Mouse (Mus musculus): ENCODE results near the gene Wdr66.

The Wdr66 gene

DNA sequence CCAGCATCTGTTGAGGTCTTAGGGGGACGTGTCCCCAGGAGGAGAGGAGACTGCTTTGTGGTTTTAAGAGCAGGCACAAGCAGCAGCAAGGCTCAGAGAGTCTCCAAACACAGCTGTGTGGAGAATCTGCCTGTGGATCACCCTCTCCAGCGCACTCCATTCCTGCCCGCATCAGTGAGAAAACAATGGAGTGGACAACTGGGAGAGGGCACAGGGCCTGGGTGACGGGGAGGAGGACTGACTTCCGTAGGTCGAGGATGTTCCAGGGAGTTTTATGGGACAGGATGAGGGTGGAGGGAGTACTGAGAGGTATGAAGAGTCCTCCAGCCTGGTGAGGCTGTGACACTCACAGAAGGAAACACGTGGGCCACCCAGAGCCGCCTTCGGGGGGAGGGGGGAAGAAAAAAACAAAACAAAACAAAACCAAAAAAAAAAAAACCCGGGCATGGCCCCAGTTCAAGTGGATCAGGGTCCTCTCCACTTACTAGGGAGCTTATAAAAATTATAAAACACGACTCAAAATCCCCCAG is 62.0 kb downstream of the Wdr66 start:
- DNase-seq (ENCODE audit: low read depth, low spot score) = no peak

DNA sequence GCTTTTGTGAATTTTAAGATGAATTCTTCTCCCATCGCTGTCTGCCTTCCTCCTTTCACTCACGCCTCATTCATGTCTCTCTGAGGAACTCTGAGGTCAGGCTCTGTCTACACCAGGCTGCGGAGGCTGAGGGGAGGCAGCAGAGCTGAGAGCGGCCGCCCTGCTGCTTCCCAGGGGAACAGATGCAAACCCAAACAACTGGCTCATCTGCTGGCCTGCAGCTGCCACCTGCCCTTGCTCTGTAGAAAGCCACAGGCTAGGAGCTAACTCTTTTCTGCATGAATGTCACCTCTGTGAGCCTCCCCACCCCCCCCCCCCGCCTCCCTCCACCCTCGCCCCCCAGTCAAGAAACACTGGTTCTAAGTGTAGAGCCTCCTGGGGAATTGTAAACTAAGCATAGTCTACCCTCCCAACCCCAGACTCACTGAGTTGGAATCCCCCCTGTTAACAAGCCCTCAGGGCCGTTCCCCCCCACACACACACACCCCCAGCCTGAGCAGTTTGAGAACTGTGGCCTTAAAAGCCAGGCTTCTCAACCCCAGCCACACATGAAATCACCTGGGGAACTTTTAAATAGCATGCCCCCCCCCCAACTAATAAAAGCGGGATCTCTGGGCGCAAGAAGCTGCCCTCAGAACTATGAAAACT is 63.4 kb downstream of the Wdr66 start:
- DNase-seq (ENCODE audit: low read depth, low spot score) = no peak

- DNase-seq (ENCODE audit: low read depth, low spot score) = no peak
Measured at GRCm38 (mm10) chr5:123317992-123318391, 66.1 kb downstream of the Wdr66 start.

- DNase-seq (ENCODE audit: low read depth, low spot score) = no peak
Measured at GRCm38 (mm10) chr5:123320136-123320535, 68.2 kb downstream of the Wdr66 start.

DNA sequence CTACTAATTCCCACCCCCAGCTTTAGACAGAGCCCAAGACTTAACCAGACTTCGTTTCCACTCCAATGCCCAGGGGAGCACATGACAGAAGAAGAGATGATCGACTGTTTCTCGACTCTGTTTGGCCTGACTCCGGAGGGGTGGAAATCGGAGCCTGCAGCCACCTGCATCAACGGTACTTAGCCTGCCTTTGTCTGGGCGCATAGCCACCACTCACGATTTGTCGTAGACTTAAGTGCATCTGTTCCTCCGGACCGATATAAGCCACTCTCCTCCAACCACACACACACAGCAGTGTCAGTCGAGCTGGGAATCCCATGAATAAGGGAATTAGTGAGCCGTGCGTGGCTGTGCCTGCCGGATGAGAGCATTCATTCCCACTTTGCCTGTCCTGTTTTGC is 72.3 kb downstream of the Wdr66 start:
- no peak for DNase-seq (ENCODE audit: low read depth, low spot score)

- DNase-seq (ENCODE audit: low read depth, low spot score) = no peak
Measured at GRCm38 (mm10) chr5:123326006-123326750, 74.3 kb downstream of the Wdr66 start.

GRCm38 (mm10) chr5:123326751-123327148 is 74.8 kb downstream of the Wdr66 start:
- no peak for DNase-seq (ENCODE audit: low read depth, low spot score)

DNA sequence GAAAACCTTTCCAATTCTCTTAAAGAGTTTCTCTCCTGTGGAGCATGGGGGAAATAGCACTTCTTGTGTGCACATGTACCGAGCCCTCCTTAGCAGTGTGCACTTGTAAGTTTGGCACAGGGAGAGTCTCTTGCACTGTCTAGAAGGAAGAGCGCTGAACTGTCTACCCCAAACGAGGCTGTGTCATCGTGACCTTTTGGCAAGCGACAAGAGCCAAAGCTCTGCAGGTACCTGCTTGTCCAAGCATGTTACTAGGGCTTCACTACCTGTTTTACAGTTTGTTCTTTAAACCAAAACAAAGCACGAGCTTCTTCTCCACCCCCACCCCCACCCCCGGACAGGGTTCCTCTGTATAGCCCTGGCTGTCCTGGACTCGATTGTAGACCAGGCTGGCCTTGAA is 75.8 kb downstream of the Wdr66 start:
- DNase-seq (ENCODE audit: low read depth, low spot score) = no peak

GRCm38 (mm10) chr5:123333566-123333965 is 81.7 kb downstream of the Wdr66 start:
- no peak for DNase-seq (ENCODE audit: low read depth, low spot score)

GRCm38 (mm10) chr5:123336205-123336961 is 84.5 kb downstream of the Wdr66 start:
- DNase-seq (ENCODE audit: low read depth, low spot score) = no peak

DNA sequence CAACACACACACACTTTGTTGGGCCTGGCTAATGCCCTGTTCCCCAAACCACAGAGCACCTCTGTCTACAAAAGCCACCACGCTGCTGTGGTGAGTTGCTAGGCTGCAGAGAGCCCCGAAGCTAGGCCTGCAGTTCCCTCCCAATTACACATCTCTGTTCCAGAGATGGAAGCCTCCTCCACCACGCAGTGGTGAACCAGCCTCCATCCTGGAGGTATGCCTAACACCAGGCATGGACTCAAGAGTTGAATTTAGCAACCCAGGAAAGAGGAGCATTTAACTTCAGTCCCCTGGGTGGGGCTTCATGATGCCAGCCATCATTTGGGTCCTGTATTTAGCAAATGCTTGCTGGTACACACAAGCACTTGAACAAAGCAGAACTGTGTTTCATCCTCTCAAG is 86.6 kb downstream of the Wdr66 start:
- DNase-seq (ENCODE audit: low read depth, low spot score) = no peak

DNA sequence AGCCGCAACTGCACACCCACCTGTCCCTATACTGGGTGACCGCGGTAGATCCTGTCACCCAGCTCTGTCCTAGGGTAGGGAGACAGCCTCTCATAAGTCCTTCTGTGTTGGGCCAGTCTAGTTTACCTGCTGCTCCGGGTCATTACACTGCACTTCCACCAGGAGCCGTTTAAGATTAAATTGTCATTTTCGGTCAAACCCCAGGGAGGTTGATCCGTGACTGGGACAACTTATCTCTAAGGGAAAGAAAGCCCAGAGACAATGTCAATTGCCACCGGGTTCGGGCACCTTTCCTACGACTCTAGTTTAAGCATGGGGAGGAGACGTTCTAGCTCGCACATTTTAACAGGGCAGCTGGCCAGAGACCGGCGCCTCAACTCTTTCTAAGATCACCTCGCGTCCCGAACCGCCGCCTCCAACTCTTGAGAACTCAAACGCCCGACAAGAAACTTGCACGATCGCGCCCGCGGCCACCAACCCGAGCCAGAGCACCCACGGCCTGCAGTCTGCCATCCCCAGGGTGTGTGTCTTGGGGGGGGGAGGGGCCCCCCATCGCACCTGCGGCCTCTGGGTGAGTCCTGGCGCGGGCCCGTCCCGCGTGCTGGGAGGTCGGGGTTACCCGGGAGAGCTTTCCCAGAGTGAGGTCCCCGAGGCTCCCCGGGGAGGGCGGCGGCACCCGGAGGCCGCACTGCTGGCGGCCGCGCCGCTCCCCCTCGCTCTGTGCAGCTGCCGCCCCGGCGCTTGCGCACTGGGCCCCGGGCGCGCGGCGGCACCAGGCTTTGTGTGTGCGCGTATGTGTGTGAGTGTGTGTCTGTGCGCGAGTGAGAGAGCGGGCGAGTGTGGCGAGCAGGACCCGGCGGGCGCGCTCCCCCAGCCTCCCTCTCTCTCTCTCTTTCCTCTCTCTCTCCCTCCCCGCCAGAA is 92.1 kb downstream of the Wdr66 start, which contains the start of gene Bcl7a:
Gene Bcl7a, plus strand, starts transcription at position 128 of the 921 bp plus-strand sequence.
- peak; percentile 87 for DNase-seq (ENCODE audit: low read depth, low spot score)

DNA sequence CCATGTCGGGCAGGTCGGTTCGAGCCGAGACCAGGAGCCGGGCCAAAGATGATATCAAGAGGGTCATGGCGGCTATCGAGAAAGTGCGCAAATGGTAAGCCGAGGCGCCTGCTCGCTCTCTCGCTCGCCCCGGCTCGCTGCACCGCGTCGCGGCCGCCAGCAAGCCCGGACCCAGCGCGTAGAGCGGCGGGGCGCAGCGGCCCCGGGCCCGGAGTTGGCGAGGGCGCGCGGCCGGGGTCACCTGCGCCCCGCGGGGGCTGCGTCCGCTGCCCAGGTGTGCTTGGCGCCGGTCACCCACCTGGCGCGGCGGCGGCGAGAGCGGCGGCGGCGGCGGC is 92.7 kb downstream of the Wdr66 start:
- DNase-seq (ENCODE audit: low read depth, low spot score) = no peak

- no peak for DNase-seq (ENCODE audit: low read depth, low spot score)
Measured at GRCm38 (mm10) chr5:123344963-123345852, 93.3 kb downstream of the Wdr66 start.

DNA sequence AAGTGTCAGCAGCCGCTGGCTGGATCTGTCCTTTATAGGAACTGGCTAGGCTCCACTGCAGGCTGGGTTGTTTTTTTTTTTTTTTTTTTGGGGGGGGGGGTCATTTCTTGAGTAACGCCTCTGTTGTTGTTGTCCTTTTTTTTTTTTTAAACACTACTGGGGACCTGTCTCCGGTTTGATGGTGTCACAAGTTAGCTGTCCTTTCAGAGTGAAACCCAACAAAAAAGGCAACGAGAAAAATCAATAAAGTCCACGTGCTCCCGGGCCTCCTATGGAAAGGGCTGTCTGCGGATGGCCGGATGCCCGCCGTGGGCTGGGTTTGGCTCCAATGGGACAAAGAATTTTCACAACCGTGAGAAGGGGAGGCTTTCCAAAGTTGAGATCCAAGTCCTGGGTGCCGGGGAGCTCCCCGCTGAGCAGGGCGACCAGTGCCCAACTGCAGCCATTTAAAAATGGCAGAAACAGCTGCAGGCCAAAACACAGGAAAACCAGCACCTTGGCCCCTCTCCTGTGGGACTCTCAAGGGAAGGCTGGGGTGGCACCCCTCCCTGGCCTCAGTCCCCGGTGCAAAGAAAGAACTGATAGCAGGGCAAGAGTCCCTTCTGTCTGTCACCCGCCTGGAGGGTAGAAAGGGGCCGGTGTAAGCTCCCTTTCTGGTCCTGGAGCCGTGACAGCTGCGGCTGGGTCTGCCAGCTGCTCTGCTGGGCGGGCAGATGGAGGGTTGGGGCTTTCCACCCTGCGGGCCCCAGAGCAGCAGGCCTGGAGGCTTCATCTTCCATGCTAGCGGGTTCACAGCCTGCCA is 94.2 kb downstream of the Wdr66 start:
- no peak for DNase-seq (ENCODE audit: low read depth, low spot score)

- no peak for DNase-seq (ENCODE audit: low read depth, low spot score)
Measured at GRCm38 (mm10) chr5:123346701-123347270, 94.9 kb downstream of the Wdr66 start.

DNA sequence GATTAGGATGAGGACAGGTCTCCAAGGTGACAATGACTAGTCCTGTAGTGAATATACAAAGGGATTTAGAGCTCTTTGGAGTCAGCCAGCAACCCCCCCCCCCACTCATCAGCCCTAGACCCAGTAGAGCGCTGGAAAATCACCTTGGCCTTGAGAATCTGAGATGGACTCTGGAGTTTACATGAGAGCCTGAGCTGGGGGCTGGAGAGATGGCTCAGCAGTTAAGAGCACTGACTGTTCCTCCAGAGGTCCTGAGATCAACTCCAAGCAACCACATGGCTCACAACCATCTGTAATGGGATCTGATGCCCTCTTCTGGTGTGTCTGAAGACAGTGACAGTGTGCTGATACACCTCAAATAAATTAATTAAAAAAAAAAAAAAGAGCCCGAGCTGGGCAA is 96.1 kb downstream of the Wdr66 start:
- no peak for DNase-seq (ENCODE audit: low read depth, low spot score)

DNA sequence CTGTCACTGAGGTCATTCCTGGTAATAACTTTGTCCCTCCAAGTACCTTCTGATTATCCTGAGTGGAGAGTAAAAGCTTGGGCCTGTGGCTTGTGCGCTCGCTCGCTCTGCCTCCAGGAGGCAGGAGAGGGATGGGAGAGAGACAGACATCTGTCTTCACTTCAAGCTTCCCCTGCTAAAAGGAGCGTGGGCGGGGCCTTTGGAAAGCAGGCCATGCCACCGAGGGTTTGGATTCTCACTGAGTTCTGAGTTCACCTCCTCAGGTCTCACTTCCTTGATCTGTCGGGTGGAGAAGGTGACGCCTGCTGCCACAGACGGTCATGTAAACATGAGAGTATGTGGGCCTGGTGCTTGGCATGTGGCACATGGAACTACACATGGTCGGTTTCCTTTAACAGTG is 98.5 kb downstream of the Wdr66 start:
- no peak for DNase-seq (ENCODE audit: low read depth, low spot score)

DNA sequence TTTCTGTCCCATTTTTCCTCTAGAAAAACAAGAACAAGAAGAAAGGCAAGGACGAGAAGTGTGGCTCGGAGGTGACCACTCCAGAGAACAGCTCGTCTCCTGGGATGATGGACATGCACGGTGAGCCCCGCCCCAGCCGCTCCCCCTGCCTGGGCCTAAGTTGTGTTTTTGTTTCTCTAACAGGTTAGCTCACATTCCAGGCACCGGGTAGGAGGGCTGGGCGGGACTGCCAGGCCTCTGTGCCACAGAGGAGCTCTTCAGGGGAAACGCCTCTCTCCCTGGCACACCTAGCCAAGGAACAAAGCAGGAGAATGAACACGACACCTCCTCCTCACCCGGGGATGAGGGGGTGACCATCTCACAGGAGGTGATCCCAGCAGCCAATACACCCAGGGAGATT is 104.0 kb downstream of the Wdr66 start:
- DNase-seq (ENCODE audit: low read depth, low spot score) = no peak

Measured in brain, embryonic 18.5 days (tissue).